Mouse (Mus musculus) gastrocnemius, postnatal 10 days (tissue): ENCODE data around the gene Abcc4. TPM values are rescaled to one million over a fixed set of nuclear protein-coding genes. Genes with fewer than 3 reads are reported as not detected.

Experiments
- DNase-seq: peaks from one replicate; pipeline ENCODE4 v3.0.0; 2021; ENCODE audit warnings: mixed read lengths
- total RNA-seq, 2 experiments: library from RNA; stranded (reverse); gene quantifications; 2 replicates each; pipeline ENCODE4 v1.2.3; 2021

Gene Abcc4
- total RNA-seq, 2 experiments from 2014 or later = 3.8 to 4.8 TPM

GRCm38 (mm10) chr14:118638447-118639275, 67.4 kb downstream of the Abcc4 start:
- DNase-seq = no peak

GRCm38 (mm10) chr14:118635493-118636183, 70.4 kb downstream of the Abcc4 start:
- DNase-seq = peak; percentile 73

GRCm38 (mm10) chr14:118629649-118630048, 76.4 kb downstream of the Abcc4 start:
- no peak for DNase-seq

GRCm38 (mm10) chr14:118621449-118621789, 84.6 kb downstream of the Abcc4 start:
- DNase-seq = no peak

GRCm38 (mm10) chr14:118620773-118621448, 85.1 kb downstream of the Abcc4 start:
- no peak for DNase-seq

- peak; percentile 53 for DNase-seq
Measured at GRCm38 (mm10) chr14:118616698-118617311, 89.2 kb downstream of the Abcc4 start.

GRCm38 (mm10) chr14:118613734-118614133, 92.3 kb downstream of the Abcc4 start:
- DNase-seq = no peak

- DNase-seq = no peak
Measured at GRCm38 (mm10) chr14:118611714-118612113, 94.3 kb downstream of the Abcc4 start.

GRCm38 (mm10) chr14:118610786-118611185, 95.2 kb downstream of the Abcc4 start:
- no peak for DNase-seq

- no peak for DNase-seq
Measured at GRCm38 (mm10) chr14:118608816-118609465, 97.1 kb downstream of the Abcc4 start.

GRCm38 (mm10) chr14:118608317-118608716, 97.7 kb downstream of the Abcc4 start:
- DNase-seq = no peak

GRCm38 (mm10) chr14:118606476-118606875, 99.5 kb downstream of the Abcc4 start:
- DNase-seq = no peak

GRCm38 (mm10) chr14:118604903-118605302, 101.1 kb downstream of the Abcc4 start:
- no peak for DNase-seq

- DNase-seq = no peak
Measured at GRCm38 (mm10) chr14:118602031-118602430, 104.0 kb downstream of the Abcc4 start.

- no peak for DNase-seq
Measured at GRCm38 (mm10) chr14:118600746-118601145, 105.3 kb downstream of the Abcc4 start.

GRCm38 (mm10) chr14:118598757-118599156, 107.3 kb downstream of the Abcc4 start:
- no peak for DNase-seq

GRCm38 (mm10) chr14:118594463-118594862, 111.6 kb downstream of the Abcc4 start:
- DNase-seq = no peak

GRCm38 (mm10) chr14:118591477-118592403, 114.3 kb downstream of the Abcc4 start:
- DNase-seq = peak; percentile 83

- DNase-seq = no peak
Measured at GRCm38 (mm10) chr14:118582333-118582941, 123.6 kb downstream of the Abcc4 start.

GRCm38 (mm10) chr14:118581673-118582072, 124.3 kb downstream of the Abcc4 start:
- DNase-seq = no peak
